Mouse (Mus musculus) neural tube, embryonic 14.5 days (tissue): Measurements from ENCODE around the gene Med25. TPM values are rescaled to one million over a fixed set of nuclear protein-coding genes. Genes with fewer than 3 reads are reported as not detected.

Source experiments
- ATAC-seq: fragments of 200-750 bp; cut with Nextera tagmentation; 2 replicates; pipeline ENCODE4 v1.8.0; 2017; ENCODE audit warnings: low read depth, mild to moderate bottlenecking, moderate TSS enrichment, moderate library complexity
- H3K27ac ChIP-seq: fragments of 300-500 bp; sonication (generic); 2 replicates; pipeline ENCODE4 v1.5.1; 2014; ENCODE audit warnings: low read depth, mild to moderate bottlenecking, control low read depth, low read length, moderate library complexity, mixed read lengths
- H3K27me3 ChIP-seq: fragments of 300-500 bp; sonication (generic); 2 replicates; pipeline ENCODE4 v1.6.1; 2014; ENCODE audit warnings: low read length; ENCODE audit not compliant: control insufficient read depth, insufficient read depth
- H3K36me3 ChIP-seq: fragments of 300-500 bp; sonication (generic); 2 replicates; pipeline ENCODE4 v1.6.1; 2014; ENCODE audit warnings: low read length, mixed read lengths; ENCODE audit not compliant: control insufficient read depth, insufficient read depth
- H3K4me1 ChIP-seq: fragments of 300-500 bp; sonication (generic); 2 replicates; pipeline ENCODE4 v1.6.1; 2014; ENCODE audit warnings: low read length; ENCODE audit not compliant: control insufficient read depth, insufficient read depth
- H3K4me2 ChIP-seq: fragments of 300-500 bp; sonication (generic); 2 replicates; pipeline ENCODE4 v1.6.1; 2014; ENCODE audit warnings: mild to moderate bottlenecking, low read depth, low read length, control low read depth
- H3K4me3 ChIP-seq: fragments of 300-500 bp; sonication (generic); 2 replicates; pipeline ENCODE4 v1.5.1; 2014; ENCODE audit warnings: low read depth, low read length, control low read depth, mixed read lengths
- H3K9ac ChIP-seq: fragments of 300-500 bp; sonication (generic); replicated peaks from 2 replicates; pipeline ENCODE4 v1.6.1; 2014; ENCODE audit warnings: low read depth, mild to moderate bottlenecking, control low read depth, low read length, mixed read lengths
- H3K9me3 ChIP-seq: fragments of 300-500 bp; sonication (generic); 2 replicates; pipeline ENCODE4 v1.6.1; 2016; ENCODE audit warnings: low read length; ENCODE audit not compliant: control insufficient read depth
- WGBS: fragments of 180-500 bp; shearing (Covaris S2); extraction: QIAGEN DNeasy Blood & Tissue Kit; methylation state at CpG from one replicate; pipeline ENCODE4 v1.1.7; 2014; 5-methylcytosine and 5-hydroxymethylcytosine counted together
- polyA plus RNA-seq: library from polyadenylated mRNA; unstranded; fragments of >200 nt; fragmentation: Nextera tagmentation; extraction: Ambion mirVana; gene quantifications from 2 replicates; pipeline ENCODE4 v1.2.1, GENCODE M21; 2014

Med25 gene
- polyA plus RNA-seq, 1 experiment from 2014 or later = 85.7 TPM

- Histone ChIP-seq H3K4me3 (peak overlapping the region; percentile 68), H3K4me1 (peaks cover 24% of the 10 kb centered on the region), H3K9me3 (no peaks in the 10 kb centered on the region), H3K27me3 (no peaks in the 10 kb centered on the region), H3K27ac (peak overlapping the region; percentile 97), H3K9ac (peak overlapping the region; percentile 73), H3K36me3 (peaks cover 23% of the 10 kb centered on the region), H3K4me2 (peak overlapping the region; percentile 71)
- ATAC-seq = peak; percentile 73
- WGBS = 0% methylated on average over 41 of the region's 41 CpGs
These were observed 42.9 kb downstream of the Med25 start for GRCm38 (mm10) chr7:44849416-44850111.

GRCm38 (mm10) chr7:44848561-44849415 is 43.7 kb downstream of the Med25 start, which contains the start of the genes Akt1s1 and Tbc1d17:
Gene Akt1s1, plus strand, starts transcription at chr7:44848991.
Gene Tbc1d17, minus strand, starts transcription at chr7:44849079.
- peak; percentile 85 for ATAC-seq
- Histone ChIP-seq H3K4me3 (peak within 1 kb of the TSS; percentile 68), H3K9ac (peak within 1 kb of the TSS; percentile 73), H3K9me3 (no peaks in the 10 kb centered on the region), H3K36me3 (peaks cover 29% of the 10 kb centered on the region), H3K4me1 (peaks cover 24% of the 10 kb centered on the region), H3K4me2 (peak within 1 kb of the TSS; percentile 86), H3K27me3 (no peaks in the 10 kb centered on the region), H3K27ac (peak within 1 kb of the TSS; percentile 97)
- WGBS = under 1% methylated on average over 54 of the region's 54 CpGs

GRCm38 (mm10) chr7:44847772-44848171 is 44.7 kb downstream of the Med25 start:
- H3K27ac ChIP-seq = peak overlapping the region; percentile 75; the same call in 1 of the 2 replicates
- H3K27me3 ChIP-seq = no peaks in the 10 kb centered on the region
- no peak for ATAC-seq
- WGBS = 82% methylated on average over 5 of the region's 5 CpGs
- peak overlapping the region; percentile 68 for H3K4me3 ChIP-seq
- peaks cover 20% of the 10 kb centered on the region for H3K4me1 ChIP-seq
- H3K36me3 ChIP-seq = peaks cover 32% of the 10 kb centered on the region
- H3K9me3 ChIP-seq = no peaks in the 10 kb centered on the region
- peak overlapping the region; percentile 86 for H3K4me2 ChIP-seq
- H3K9ac ChIP-seq = peak overlapping the region; percentile 56

GRCm38 (mm10) chr7:44846804-44847203 is 45.7 kb downstream of the Med25 start:
- no peak overlapping the region for H3K4me2 ChIP-seq
- 89% methylated on average over 7 of the region's 7 CpGs for WGBS
- no peak overlapping the region for H3K4me3 ChIP-seq
- ATAC-seq = no peak
- H3K4me1 ChIP-seq = peaks cover 20% of the 10 kb centered on the region
- H3K9ac ChIP-seq = no peak overlapping the region
- no peak overlapping the region for H3K27ac ChIP-seq
- no peaks in the 10 kb centered on the region for H3K9me3 ChIP-seq
- H3K36me3 ChIP-seq = peaks cover 40% of the 10 kb centered on the region
- H3K27me3 ChIP-seq = no peaks in the 10 kb centered on the region

- H3K36me3 ChIP-seq = peaks cover 48% of the 10 kb centered on the region
These were observed 47.5 kb downstream of the Med25 start for GRCm38 (mm10) chr7:44845006-44845405.

GRCm38 (mm10) chr7:44841825-44842463 is 50.6 kb downstream of the Med25 start:
- WGBS = 90% methylated on average over 8 of the region's 8 CpGs

More at GRCm38 (mm10) chr7:44845006-44845405, 47.5 kb downstream of the Med25 start:
- Histone ChIP-seq H3K4me2 (no peak overlapping the region), H3K4me1 (peaks cover 13% of the 10 kb centered on the region), H3K27ac (no peak overlapping the region), H3K9ac (no peak overlapping the region), H3K27me3 (peaks cover 5% of the 10 kb centered on the region; the same call in 1 of the 2 replicates), H3K9me3 (no peaks in the 10 kb centered on the region), H3K4me3 (no peak overlapping the region)
- no peak for ATAC-seq
- 98% methylated on average over 10 of the region's 10 CpGs for WGBS

GRCm38 (mm10) chr7:44840426-44840825 is 52.1 kb downstream of the Med25 start:
- peak overlapping the region; percentile 44; the same call in 1 of the 2 replicates for H3K4me2 ChIP-seq
- peaks cover 6% of the 10 kb centered on the region; the same call in 1 of the 2 replicates for H3K27me3 ChIP-seq
- H3K4me3 ChIP-seq = peak overlapping the region; percentile 15
- 44% methylated on average over 14 of the region's 14 CpGs for WGBS
- no peak overlapping the region for H3K9ac ChIP-seq
- peaks cover 13% of the 10 kb centered on the region for H3K4me1 ChIP-seq
- H3K27ac ChIP-seq = no peak overlapping the region
- H3K9me3 ChIP-seq = no peaks in the 10 kb centered on the region
- H3K36me3 ChIP-seq = peaks cover 34% of the 10 kb centered on the region
- 0 out of 2 replicates have a peak, but pooled peaks have one; percentile 2 for ATAC-seq

More at GRCm38 (mm10) chr7:44841825-44842463, 50.6 kb downstream of the Med25 start:
- H3K9me3 ChIP-seq = no peaks in the 10 kb centered on the region
- H3K27ac ChIP-seq = no peak overlapping the region
- H3K4me1 ChIP-seq = peaks cover 13% of the 10 kb centered on the region
- peaks cover 6% of the 10 kb centered on the region; the same call in 1 of the 2 replicates for H3K27me3 ChIP-seq
- peaks cover 48% of the 10 kb centered on the region for H3K36me3 ChIP-seq
- no peak overlapping the region for H3K9ac ChIP-seq
- H3K4me3 ChIP-seq = no peak overlapping the region
- H3K4me2 ChIP-seq = no peak overlapping the region
- no peak for ATAC-seq

- H3K27ac ChIP-seq = no peak overlapping the region
These were observed 52.9 kb downstream of the Med25 start for GRCm38 (mm10) chr7:44839491-44840191.

More at GRCm38 (mm10) chr7:44839491-44840191, 52.9 kb downstream of the Med25 start:
- H3K27me3 ChIP-seq = peaks cover 6% of the 10 kb centered on the region; the same call in 1 of the 2 replicates
- 1% methylated on average over 56 of the region's 58 CpGs for WGBS
- H3K36me3 ChIP-seq = peaks cover 27% of the 10 kb centered on the region
- peak overlapping the region; percentile 44 for H3K4me2 ChIP-seq
- peaks cover 13% of the 10 kb centered on the region for H3K4me1 ChIP-seq
- H3K4me3 ChIP-seq = peak overlapping the region; percentile 15
- peak; percentile 50; the same call in 1 of the 2 replicates for ATAC-seq
- H3K9ac ChIP-seq = 0 out of 2 replicates have a peak overlapping the region, but pooled peaks have one; percentile 37
- no peaks in the 10 kb centered on the region for H3K9me3 ChIP-seq
